Mouse (Mus musculus) megakaryocyte, embryonic 14.5 days (primary cell): ENCODE data around the gene Gm49373. TPM values are rescaled to one million over a fixed set of nuclear protein-coding genes. Genes with fewer than 3 reads are reported as not detected.

Source experiments
- H3K27me3 ChIP-seq: replicated peaks from 2 replicates; pipeline ENCODE3; 2012; ENCODE audit warnings: inconsistent platforms
- H3K36me3 ChIP-seq: replicated peaks from 2 replicates; pipeline ENCODE3; 2012; ENCODE audit warnings: low read length, inconsistent platforms, mixed read lengths
- H3K4me1 ChIP-seq: 2 replicates; pipeline ENCODE4 v1.6.1; 2012; ENCODE audit warnings: inconsistent platforms
- H3K4me3 ChIP-seq: replicated peaks from 2 replicates; pipeline ENCODE3; 2012; ENCODE audit warnings: moderate library complexity, mild to moderate bottlenecking, inconsistent platforms
- H3K9me3 ChIP-seq: 2 replicates; pipeline ENCODE4 v1.6.1; 2012; ENCODE audit warnings: inconsistent platforms
- FLI1 ChIP-seq: IDR thresholded peaks from 2 replicates; pipeline ENCODE4 v1.6.1; 2012; ENCODE audit warnings: low read length, inconsistent platforms, mixed read lengths
- GATA1 ChIP-seq: IDR thresholded peaks from 3 replicates; pipeline ENCODE4 v1.6.1; 2012; ENCODE audit warnings: mixed read lengths, low read length, inconsistent platforms, borderline replicate concordance
- polyA plus RNA-seq: library from polyadenylated mRNA; stranded (reverse); fragments of >175 nt; gene quantifications from 2 replicates; pipeline ENCODE4 v1.2.3, GENCODE M21; 2012; ENCODE audit warnings: low replicate concordance; ENCODE audit not compliant: insufficient read depth

Gene Gm49373
- polyA plus RNA-seq: 0.45 TPM in 1 of 2 replicates, not detected in the other

- Histone ChIP-seq H3K27me3 (no peaks in the 10 kb centered on the region), H3K36me3 (peaks cover 69% of the 10 kb centered on the region), H3K4me3 (peak within 1 kb of the TSS; percentile 100), H3K4me1 (peaks cover 42% of the 10 kb centered on the region), H3K9me3 (no peaks in the 10 kb centered on the region)
- TF ChIP-seq GATA1 (no peak), FLI1 (peak; percentile 32; the same call in 1 of the 2 replicates)
Measured at GRCm38 (mm10) chr9:21073044-21073840, at the start of gene Gm49373, which contains the start of gene Fdx1l. Gene Gm49373, minus strand, starts transcription at chr9:21073096. Gene Fdx1l, minus strand, starts transcription at chr9:21073614.

DNA sequence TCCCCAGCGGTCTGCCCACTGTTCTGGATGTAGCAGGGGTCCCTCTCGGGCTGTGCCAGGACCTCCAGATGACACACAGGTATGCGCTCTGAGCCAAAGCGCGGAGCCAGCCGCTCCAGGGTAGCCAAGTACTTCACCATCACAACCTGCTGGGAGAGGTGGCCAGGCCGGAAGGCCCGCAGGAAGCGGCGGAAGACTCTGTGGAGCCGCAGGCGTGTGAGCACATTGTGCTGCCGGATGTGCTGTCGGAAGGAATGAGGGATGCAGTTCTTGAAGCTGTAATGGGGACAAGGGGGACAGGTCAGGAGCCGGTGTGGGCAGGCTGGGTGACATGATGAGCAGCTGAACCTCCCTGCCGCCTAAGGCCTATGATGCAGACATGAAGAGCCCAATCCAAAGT lies 48.6 kb upstream of the Gm49373 start:
- Histone ChIP-seq H3K4me3 (no peak overlapping the region), H3K27me3 (no peaks in the 10 kb centered on the region), H3K36me3 (peaks cover 88% of the 10 kb centered on the region), H3K4me1 (peaks cover 13% of the 10 kb centered on the region), H3K9me3 (no peaks in the 10 kb centered on the region)
- TF ChIP-seq FLI1 (no peak), GATA1 (no peak)

DNA sequence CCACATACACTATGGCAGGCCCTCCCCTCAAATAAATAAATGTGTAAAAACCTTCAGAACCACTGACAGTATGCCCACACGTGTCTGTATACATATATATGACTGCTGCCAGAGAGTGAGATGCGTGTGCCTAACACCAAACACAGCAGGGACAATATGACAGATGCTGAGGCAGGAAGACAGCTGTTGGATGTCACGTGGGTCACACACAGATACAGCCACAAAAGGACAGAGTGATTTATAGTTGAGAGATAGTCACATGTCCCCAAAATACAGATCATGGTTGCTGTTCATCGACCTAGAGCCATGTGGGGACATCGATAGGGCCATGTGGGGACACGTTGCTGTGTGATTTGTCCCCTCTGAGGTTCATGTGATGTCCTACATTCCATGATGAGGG lies 44.2 kb upstream of the Gm49373 start:
- Histone ChIP-seq H3K9me3 (no peaks in the 10 kb centered on the region), H3K36me3 (peaks cover 81% of the 10 kb centered on the region), H3K27me3 (no peaks in the 10 kb centered on the region), H3K4me3 (no peak overlapping the region), H3K4me1 (no peaks in the 10 kb centered on the region; the same call in 1 of the 2 replicates)
- TF ChIP-seq GATA1 (no peak), FLI1 (no peak)

- Histone ChIP-seq H3K9me3 (no peaks in the 10 kb centered on the region), H3K4me3 (no peak overlapping the region), H3K36me3 (peaks cover 81% of the 10 kb centered on the region), H3K4me1 (no peaks in the 10 kb centered on the region), H3K27me3 (no peaks in the 10 kb centered on the region)
- TF ChIP-seq GATA1: no peak
- no peak for TF ChIP-seq FLI1
Measured at GRCm38 (mm10) chr9:21115105-21115504, 42.2 kb upstream of the Gm49373 start.

DNA sequence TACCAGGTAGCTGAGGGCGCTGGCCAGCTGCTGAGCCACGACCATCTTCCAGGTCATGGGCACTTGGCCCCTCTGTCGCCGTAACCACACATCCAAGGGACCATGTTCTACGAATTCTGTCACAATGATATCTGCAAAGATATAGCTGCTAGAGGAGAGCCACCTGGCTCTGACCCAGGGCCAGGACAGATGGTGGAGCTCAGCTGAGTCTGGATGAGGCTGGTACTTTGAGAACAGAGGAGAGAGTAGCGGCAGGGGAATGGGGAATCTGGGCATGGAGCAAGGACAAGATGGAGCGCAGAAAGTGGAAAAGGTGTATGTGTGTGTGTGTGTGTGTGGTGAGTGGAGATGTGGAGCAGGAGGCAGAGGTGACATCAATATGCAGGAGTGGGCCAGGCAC lies 41.3 kb upstream of the Gm49373 start:
- Histone ChIP-seq H3K4me3 (no peak overlapping the region), H3K27me3 (no peaks in the 10 kb centered on the region), H3K9me3 (no peaks in the 10 kb centered on the region), H3K36me3 (peaks cover 84% of the 10 kb centered on the region), H3K4me1 (no peaks in the 10 kb centered on the region)
- no peak for TF ChIP-seq GATA1
- no peak for TF ChIP-seq FLI1

GRCm38 (mm10) chr9:21113751-21114150 lies 40.9 kb upstream of the Gm49373 start:
- Histone ChIP-seq H3K27me3 (no peaks in the 10 kb centered on the region), H3K36me3 (peaks cover 88% of the 10 kb centered on the region)

GRCm38 (mm10) chr9:21107607-21108237 lies 34.8 kb upstream of the Gm49373 start:
- Histone ChIP-seq H3K4me3 (no peak overlapping the region), H3K4me1 (peaks cover 20% of the 10 kb centered on the region), H3K27me3 (no peaks in the 10 kb centered on the region), H3K36me3 (peaks cover 87% of the 10 kb centered on the region), H3K9me3 (no peaks in the 10 kb centered on the region)
- no peak for TF ChIP-seq GATA1
- TF ChIP-seq FLI1: no peak

More at GRCm38 (mm10) chr9:21113751-21114150, 40.9 kb upstream of the Gm49373 start:
- H3K9me3 ChIP-seq: no peaks in the 10 kb centered on the region
- TF ChIP-seq FLI1 (no peak), GATA1 (no peak)
- H3K4me1 ChIP-seq: no peaks in the 10 kb centered on the region
- H3K4me3 ChIP-seq: no peak overlapping the region

- Histone ChIP-seq H3K27me3 (no peaks in the 10 kb centered on the region), H3K9me3 (no peaks in the 10 kb centered on the region), H3K36me3 (peaks cover 82% of the 10 kb centered on the region), H3K4me1 (peaks cover 33% of the 10 kb centered on the region), H3K4me3 (no peak overlapping the region)
- TF ChIP-seq GATA1 (no peak), FLI1 (no peak)
Measured at GRCm38 (mm10) chr9:21105760-21106564, 33.1 kb upstream of the Gm49373 start.

DNA sequence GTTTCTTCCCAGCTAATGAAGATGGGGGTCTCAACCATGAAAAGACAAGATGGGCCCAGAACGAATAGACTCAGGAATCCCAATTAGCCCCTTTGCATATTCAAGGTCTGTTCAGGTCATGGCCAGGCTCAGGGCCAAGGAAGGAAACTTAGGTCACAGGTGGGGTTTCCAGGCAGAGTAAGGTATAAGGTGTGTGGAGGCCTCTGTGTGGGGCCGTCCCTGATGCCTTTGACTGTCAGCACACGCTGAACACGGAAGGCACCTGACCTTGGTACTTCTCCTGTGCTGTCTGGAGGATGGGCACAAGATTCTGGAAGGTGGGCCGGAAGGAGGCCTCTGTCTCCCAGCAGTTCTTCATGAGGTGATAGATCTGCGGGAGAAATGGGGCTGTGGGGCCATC lies 31.9 kb upstream of the Gm49373 start:
- H3K4me1 ChIP-seq: peaks cover 45% of the 10 kb centered on the region
- no peaks in the 10 kb centered on the region for H3K9me3 ChIP-seq
- TF ChIP-seq GATA1 (no peak), FLI1 (no peak)
- no peaks in the 10 kb centered on the region for H3K27me3 ChIP-seq
- H3K36me3 ChIP-seq: peaks cover 71% of the 10 kb centered on the region
- no peak overlapping the region for H3K4me3 ChIP-seq
